Mouse (Mus musculus): Measurements from ENCODE around the gene Tmprss7.
A peak's percentile ranks its signal among the peaks of the same experiment; 100 is the strongest.

- peak; percentile 47; the same call in 1 of the 2 replicates for TF ChIP-seq CTCF (IDR thresholded peaks at IDR 0.05; ENCODE audit: extremely low read depth, insufficient read length, insufficient replicate concordance, low read depth, low read length)
- no peak for TF ChIP-seq POLR2A (IDR thresholded peaks at IDR 0.05; ENCODE audit: low read depth, low read length)
Measured at GRCm38 (mm10) chr16:45653009-45653933, 40.2 kb downstream of the Tmprss7 start.

All from small intestine, adult 2 months (tissue).